Mouse (Mus musculus) ES-E14 (cell line): ENCODE results near the gene Jph2. TPM values are rescaled to one million over a fixed set of nuclear protein-coding genes. Genes with fewer than 3 reads are reported as not detected.

ENCODE experiments used
- DNase-seq: peaks from one replicate; pipeline ENCODE4 v3.0.0-alpha.2; 2013; ENCODE audit warnings: low read depth, low spot score
- H3K27ac ChIP-seq: 2 replicates; pipeline ENCODE4 v1.5.1; 2012; ENCODE audit warnings: low read depth, mild to moderate bottlenecking, low read length, moderate library complexity, mixed read lengths; ENCODE audit not compliant: poor library complexity, insufficient read depth, severe bottlenecking
- H3K36me3 ChIP-seq: 2 replicates; pipeline ENCODE4 v1.6.1; 2012; ENCODE audit warnings: mild to moderate bottlenecking, low read length, moderate library complexity, mixed read lengths; ENCODE audit not compliant: control insufficient read depth, poor library complexity, insufficient read depth, severe bottlenecking
- H3K4me1 ChIP-seq, 2 experiments: fragments of 150-350 bp in 1 of 2; sonication (generic) in 1 of 2; 2 replicates each; pipeline ENCODE4 v1.6.1; 2012; ENCODE audit warnings: low read length in 2 of 2, mild to moderate bottlenecking in 1 of 2, mixed read lengths in 1 of 2; ENCODE audit not compliant: control insufficient read depth in 2 of 2, insufficient read depth in 2 of 2, poor library complexity in 1 of 2
- H3K4me3 ChIP-seq, 2 experiments: fragments of 150-350 bp in 1 of 2; sonication (generic) in 1 of 2; 2 replicates each; pipeline ENCODE4 v1.5.1; 2012; ENCODE audit warnings: low read length in 2 of 2, low read depth in 1 of 2, mild to moderate bottlenecking in 1 of 2, mixed read lengths in 1 of 2; ENCODE audit not compliant: insufficient read depth in 1 of 2, poor library complexity in 1 of 2, severe bottlenecking in 1 of 2
- H3K9ac ChIP-seq: 2 replicates; pipeline ENCODE4 v1.6.1; 2012; ENCODE audit warnings: low read depth, mild to moderate bottlenecking, low read length, mixed read lengths; ENCODE audit not compliant: poor library complexity, insufficient read depth, severe bottlenecking
- H3K9me3 ChIP-seq: fragments of 150-350 bp; sonication (generic); 2 replicates; pipeline ENCODE4 v1.6.1; 2012; ENCODE audit warnings: low read depth, mild to moderate bottlenecking, low read length; ENCODE audit not compliant: control insufficient read depth, insufficient read depth
- CHD2 ChIP-seq: IDR thresholded peaks from 2 replicates; pipeline ENCODE4 v1.6.1; 2014; ENCODE audit warnings: mild to moderate bottlenecking, low read depth, low read length, inconsistent platforms
- HCFC1 ChIP-seq: IDR thresholded peaks from 2 replicates; pipeline ENCODE4 v1.6.1; 2012; ENCODE audit warnings: low read length, inconsistent platforms, borderline replicate concordance; ENCODE audit not compliant: insufficient read depth
- MAFK ChIP-seq: IDR thresholded peaks from 2 replicates; pipeline ENCODE4 v1.6.1; 2014; ENCODE audit warnings: mild to moderate bottlenecking, low read depth, low read length, inconsistent platforms; ENCODE audit not compliant: insufficient read depth
- ZC3H11A ChIP-seq: IDR thresholded peaks from 2 replicates; pipeline ENCODE4 v1.6.1; 2012; ENCODE audit warnings: low read depth, mild to moderate bottlenecking, inconsistent platforms, low read length, borderline replicate concordance
- ZNF384 ChIP-seq: IDR thresholded peaks from 2 replicates; pipeline ENCODE4 v1.6.1; 2012; ENCODE audit warnings: low read depth, low read length, inconsistent platforms
- in situ Hi-C, 2 experiments: fragments of 600-800 bp; cut with MboI; formaldehyde crosslinking; loops; one replicate each; pipeline ENCODE4 v1.15.1; 2025; ENCODE audit warnings: low sequenced_read_pairs in 2 of 2, inconsistent platforms in 1 of 2; ENCODE audit not compliant: unreplicated experiment in 2 of 2
- total RNA-seq: library from RNA; depleted of rRNA; stranded (reverse); fragments of 300-350 nt; gene quantifications from 2 replicates; pipeline ENCODE4 v1.2.3, GENCODE M21; 2012

The Jph2 gene
- total RNA-seq, 1 experiment = 7.7 TPM

DNA sequence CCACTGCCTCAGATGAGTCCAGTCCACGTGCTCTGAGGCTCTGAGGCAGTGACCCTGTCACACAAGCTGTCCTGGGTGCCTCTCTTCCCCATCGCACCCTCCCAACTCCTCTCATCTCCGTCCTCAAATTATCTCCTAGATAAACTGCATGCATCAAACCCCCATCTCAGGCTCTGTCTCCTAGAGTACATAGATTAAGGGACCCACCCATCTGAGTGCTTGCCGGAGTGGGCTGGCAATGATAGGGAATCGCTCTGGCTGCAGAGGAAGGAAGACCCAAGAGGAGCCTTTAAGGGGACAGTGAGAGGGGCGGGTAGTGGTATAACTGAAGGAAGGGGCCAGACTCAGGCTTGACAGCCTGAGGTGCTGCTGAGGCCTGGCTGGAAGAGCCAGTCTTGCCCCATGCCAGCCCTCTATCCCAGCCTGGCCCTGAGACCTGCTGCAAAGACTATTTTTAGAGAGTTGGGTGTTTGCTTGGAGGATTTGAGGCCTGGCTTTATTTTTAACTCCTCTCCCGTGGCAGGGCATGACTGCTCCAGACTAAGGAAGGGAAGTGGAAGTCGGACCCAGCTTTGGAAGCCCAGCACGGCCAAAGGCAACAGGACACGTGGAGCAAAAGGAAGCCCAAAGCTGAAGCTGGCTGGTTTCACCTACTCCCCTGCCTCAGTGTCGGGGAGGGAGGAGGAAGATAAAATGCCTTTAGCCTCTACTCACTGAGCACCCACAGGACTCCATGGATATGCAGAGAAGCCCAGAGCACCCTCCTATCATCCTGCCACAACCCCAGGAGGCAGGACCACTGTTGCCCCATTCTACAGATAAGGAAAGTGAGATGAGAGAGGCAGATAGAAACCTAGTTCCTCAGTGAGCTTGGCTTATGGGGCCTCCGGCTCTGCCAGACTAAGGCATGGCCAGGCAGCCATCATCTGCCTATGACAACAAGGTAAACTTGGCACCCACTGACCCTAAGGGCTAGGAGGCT is 34.6 kb downstream of the Jph2 start:
- no peak for DNase-seq
- Histone ChIP-seq H3K4me1 (no peaks in the 10 kb centered on the region), H3K9me3 (no peaks in the 10 kb centered on the region), H3K9ac (no peak overlapping the region), H3K4me3 (no peak overlapping the region), H3K36me3 (no peaks in the 10 kb centered on the region), H3K27ac (no peak overlapping the region)
- no peak for TF ChIP-seq CHD2
- in situ Hi-C loops = no loop called here

DNA sequence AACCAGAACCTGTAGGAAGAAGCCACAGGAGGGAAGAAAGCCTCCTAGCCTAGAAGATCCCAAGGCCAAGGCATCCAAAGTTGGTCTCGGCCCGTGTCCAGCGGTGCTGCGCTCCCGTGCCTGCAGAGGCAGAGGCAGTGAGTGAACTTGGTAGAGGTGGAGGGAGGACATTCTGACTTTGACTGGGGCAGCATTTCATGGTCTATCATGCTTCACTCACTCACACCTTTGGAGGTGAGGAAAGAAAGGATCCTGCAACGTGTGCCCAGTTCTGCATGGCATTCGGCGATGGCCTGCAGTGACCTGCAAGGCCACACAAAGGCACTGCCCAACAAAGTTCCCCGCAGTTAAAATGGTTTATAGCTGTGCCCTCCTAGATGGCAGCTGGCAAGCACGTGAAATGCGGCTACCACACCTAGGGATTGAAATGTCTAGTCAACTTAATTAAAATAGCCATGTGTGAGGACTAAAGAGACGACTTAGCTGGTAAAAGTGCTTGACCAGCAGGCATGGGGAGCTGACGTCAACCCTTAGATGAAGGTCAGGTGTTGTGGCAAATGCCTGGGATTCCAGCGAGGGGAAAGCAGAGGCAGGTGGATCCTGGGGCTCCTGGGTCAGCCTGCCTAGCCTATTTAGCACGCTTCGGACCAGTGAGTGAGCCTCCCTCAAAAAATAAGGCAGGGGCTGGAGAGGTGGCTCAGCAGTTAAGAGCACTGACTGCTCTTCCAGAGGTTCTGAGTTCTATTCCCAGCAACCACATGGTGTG is 36.8 kb downstream of the Jph2 start:
- no peaks in the 10 kb centered on the region for H3K36me3 ChIP-seq

DNA sequence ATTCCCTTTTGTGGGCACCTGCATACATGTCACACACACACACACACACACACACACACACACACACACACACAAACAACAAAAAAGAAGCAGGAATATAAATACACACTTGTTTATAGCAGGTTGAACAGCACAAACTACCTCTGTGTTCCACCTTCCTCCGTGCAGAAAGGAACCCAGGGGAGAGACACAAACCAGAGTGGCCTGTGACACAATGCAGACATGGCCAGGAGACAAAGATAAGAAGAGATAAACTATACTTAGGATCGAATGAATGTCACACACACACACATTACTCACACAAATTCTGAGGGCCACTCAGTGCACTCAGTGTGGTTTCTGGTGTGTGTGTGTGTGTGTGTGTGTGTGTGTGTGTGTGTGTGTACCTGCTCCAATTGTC is 38.5 kb downstream of the Jph2 start:
- in situ Hi-C loops = no loop called here
- Histone ChIP-seq H3K4me1 (no peaks in the 10 kb centered on the region), H3K9ac (no peak overlapping the region), H3K36me3 (no peaks in the 10 kb centered on the region), H3K9me3 (no peaks in the 10 kb centered on the region), H3K4me3 (no peak overlapping the region), H3K27ac (no peak overlapping the region)
- TF ChIP-seq HCFC1 (no peak), ZC3H11A (no peak), ZNF384 (no peak), MAFK (no peak), CHD2 (no peak)
- DNase-seq = no peak

More for the DNA sequence above, 36.8 kb downstream of the Jph2 start:
- DNase-seq = no peak
- Histone ChIP-seq H3K4me3 (no peak overlapping the region), H3K9ac (no peak overlapping the region), H3K27ac (no peak overlapping the region), H3K4me1 (no peaks in the 10 kb centered on the region), H3K9me3 (no peaks in the 10 kb centered on the region)
- in situ Hi-C loops = no loop called here
- TF ChIP-seq MAFK = no peak
- no peak for TF ChIP-seq CHD2
- TF ChIP-seq ZNF384 = no peak
- no peak for TF ChIP-seq HCFC1
- TF ChIP-seq ZC3H11A = no peak

DNA sequence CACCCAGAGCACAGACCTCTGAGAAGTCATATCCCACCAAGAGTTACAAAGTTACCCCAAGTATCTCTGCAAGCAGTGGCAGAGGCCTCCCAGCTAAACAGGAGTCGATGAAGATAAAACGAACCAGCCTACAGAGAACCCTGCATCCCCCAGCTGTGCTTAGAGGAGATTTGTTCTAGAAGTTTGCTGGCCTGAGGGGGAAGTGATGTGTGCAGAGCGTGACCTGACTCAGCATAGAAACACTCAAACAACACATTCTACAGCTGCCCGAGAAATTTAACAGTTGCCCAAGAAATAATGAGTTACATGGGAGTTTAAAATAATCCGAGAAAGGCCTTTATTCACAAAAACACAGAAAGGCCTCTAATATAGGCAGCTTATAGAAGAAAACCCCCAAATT is 39.1 kb downstream of the Jph2 start:
- H3K27ac ChIP-seq = no peak overlapping the region
- no peak overlapping the region for H3K9ac ChIP-seq
- in situ Hi-C loops = no loop called here
- no peaks in the 10 kb centered on the region for H3K9me3 ChIP-seq
- no peak for DNase-seq
- no peaks in the 10 kb centered on the region for H3K36me3 ChIP-seq
- no peak overlapping the region for H3K4me3 ChIP-seq
- TF ChIP-seq ZC3H11A = no peak
- no peak for TF ChIP-seq CHD2
- TF ChIP-seq MAFK = no peak
- TF ChIP-seq HCFC1 = no peak
- TF ChIP-seq ZNF384 = no peak
- H3K4me1 ChIP-seq = 0 out of 4 replicates have a peak, but pooled peaks cover 0 to under 1% of the 10 kb centered on the region in 2 experiments
